Mouse (Mus musculus) layer of hippocampus, postnatal 25 days (tissue): ENCODE measurements around the gene Nfib. TPM values are rescaled to one million over a fixed set of nuclear protein-coding genes. Genes with fewer than 3 reads are reported as not detected.

Source experiments
- DNase-seq, 2 experiments: peaks; one replicate each; pipeline ENCODE4 v3.0.0; 2022; ENCODE audit warnings: mixed read lengths in 2 of 2, low spot score in 1 of 2; ENCODE audit errors: extremely low spot score in 1 of 2
- total RNA-seq, 2 experiments: library from RNA; stranded (reverse); gene quantifications; 2 replicates each; pipeline ENCODE4 v1.2.3; 2021

Gene Nfib
- total RNA-seq, 2 experiments from 2014 or later, result 163 to 199 TPM

GRCm38 (mm10) chr4:82402666-82403065, 302.9 kb downstream of the Nfib start:
- no peak for DNase-seq

- DNase-seq, result no peak
These were observed 304.0 kb downstream of the Nfib start for GRCm38 (mm10) chr4:82401450-82402061.

GRCm38 (mm10) chr4:82400536-82400935, 305.0 kb downstream of the Nfib start:
- no peak for DNase-seq

- no peak for DNase-seq
These were observed 305.9 kb downstream of the Nfib start for GRCm38 (mm10) chr4:82399406-82400380.

GRCm38 (mm10) chr4:82398282-82398681, 307.3 kb downstream of the Nfib start:
- no peak for DNase-seq

- no peak for DNase-seq
These were observed 308.7 kb downstream of the Nfib start for GRCm38 (mm10) chr4:82396805-82397204.

GRCm38 (mm10) chr4:82396003-82396402, 309.5 kb downstream of the Nfib start:
- no peak for DNase-seq

GRCm38 (mm10) chr4:82394346-82394745, 311.2 kb downstream of the Nfib start:
- DNase-seq, result no peak

GRCm38 (mm10) chr4:82393021-82393420, 312.5 kb downstream of the Nfib start:
- no peak for DNase-seq

GRCm38 (mm10) chr4:82392496-82392895, 313.1 kb downstream of the Nfib start:
- no peak for DNase-seq

- no peak for DNase-seq
These were observed 313.7 kb downstream of the Nfib start for GRCm38 (mm10) chr4:82391726-82392472.

GRCm38 (mm10) chr4:82390545-82390944, 315.0 kb downstream of the Nfib start:
- no peak for DNase-seq

GRCm38 (mm10) chr4:82389876-82390275, 315.7 kb downstream of the Nfib start:
- no peak for DNase-seq

GRCm38 (mm10) chr4:82387620-82388019, 317.9 kb downstream of the Nfib start:
- no peak for DNase-seq

GRCm38 (mm10) chr4:82386222-82386993, 319.1 kb downstream of the Nfib start:
- DNase-seq, result no peak

- DNase-seq, result no peak
These were observed 319.9 kb downstream of the Nfib start for GRCm38 (mm10) chr4:82385638-82386037.

GRCm38 (mm10) chr4:82383991-82384731, 321.4 kb downstream of the Nfib start:
- peak in 1 of 2 experiments; percentile 55 for DNase-seq

GRCm38 (mm10) chr4:82383346-82383745, 322.2 kb downstream of the Nfib start:
- DNase-seq, result no peak

GRCm38 (mm10) chr4:82381786-82382185, 323.8 kb downstream of the Nfib start:
- DNase-seq, result no peak
